Mouse (Mus musculus) lung, embryonic 16.5 days (tissue): ENCODE measurements around the gene Slc38a4. TPM values are rescaled to one million over a fixed set of nuclear protein-coding genes. Genes with fewer than 3 reads are reported as not detected.

Source experiments
- ATAC-seq: fragments of 200-750 bp; cut with Nextera tagmentation; 2 replicates; pipeline ENCODE4 v1.8.0; 2017; ENCODE audit warnings: low read depth, mild to moderate bottlenecking, moderate library complexity
- H3K27ac ChIP-seq: fragments of 300-500 bp; sonication (generic); 2 replicates; pipeline ENCODE4 v1.5.1; 2014; ENCODE audit warnings: mild to moderate bottlenecking, control low read depth, low read length
- H3K27me3 ChIP-seq: fragments of 300-500 bp; sonication (generic); 2 replicates; pipeline ENCODE4 v1.6.1; 2014; ENCODE audit warnings: low read depth, low read length, mixed read lengths; ENCODE audit not compliant: control insufficient read depth, insufficient read depth
- H3K36me3 ChIP-seq: fragments of 300-500 bp; sonication (generic); 2 replicates; pipeline ENCODE4 v1.6.1; 2014; ENCODE audit warnings: low read length; ENCODE audit not compliant: control insufficient read depth, insufficient read depth
- H3K4me1 ChIP-seq: fragments of 300-500 bp; sonication (generic); replicated peaks from 2 replicates; pipeline ENCODE4 v1.6.1; 2014; ENCODE audit warnings: low read length, mixed read lengths; ENCODE audit not compliant: control insufficient read depth, insufficient read depth
- H3K4me2 ChIP-seq: fragments of 300-500 bp; sonication (generic); 2 replicates; pipeline ENCODE4 v1.6.1; 2014; ENCODE audit warnings: low read depth, low read length, control low read depth
- H3K4me3 ChIP-seq: fragments of 300-500 bp; sonication (generic); 2 replicates; pipeline ENCODE4 v1.5.1; 2014; ENCODE audit warnings: mild to moderate bottlenecking, low read length, control low read depth
- H3K9ac ChIP-seq: fragments of 300-500 bp; sonication (generic); 2 replicates; pipeline ENCODE4 v1.6.1; 2014; ENCODE audit warnings: low read length, control low read depth
- H3K9me3 ChIP-seq: fragments of 300-500 bp; sonication (generic); 2 replicates; pipeline ENCODE4 v1.6.1; 2016; ENCODE audit warnings: low read length; ENCODE audit not compliant: control insufficient read depth
- WGBS: fragments of 180-500 bp; shearing (Covaris S2); extraction: QIAGEN DNeasy Blood & Tissue Kit; methylation state at CpG from one replicate; pipeline ENCODE4 v1.1.7; 2014; 5-methylcytosine and 5-hydroxymethylcytosine counted together
- polyA plus RNA-seq: library from polyadenylated mRNA; unstranded; fragments of >200 nt; fragmentation: Nextera tagmentation; extraction: Ambion mirVana; gene quantifications from 2 replicates; pipeline ENCODE4 v1.2.1, GENCODE M21; 2015

Gene Slc38a4
- polyA plus RNA-seq, 1 experiment from 2014 or later, result 64.8 TPM

GRCm38 (mm10) chr15:97077665-97078064 lies 21.9 kb upstream of the Slc38a4 start:
- no peak overlapping the region for H3K27ac ChIP-seq
- peak; percentile 71 for ATAC-seq
- WGBS, result 62% methylated on average over 6 of the region's 6 CpGs

GRCm38 (mm10) chr15:97076092-97076491 lies 20.3 kb upstream of the Slc38a4 start:
- no peak overlapping the region for H3K4me3 ChIP-seq
- no peaks in the 10 kb centered on the region for H3K36me3 ChIP-seq
- 57% methylated on average over 3 of the region's 3 CpGs for WGBS
- H3K4me1 ChIP-seq, result 0 out of 2 replicates have a peak, but pooled peaks cover 6% of the 10 kb centered on the region
- no peak overlapping the region for H3K4me2 ChIP-seq
- ATAC-seq, result peak; percentile 49
- H3K27me3 ChIP-seq, result no peaks in the 10 kb centered on the region
- H3K9ac ChIP-seq, result no peak overlapping the region
- no peaks in the 10 kb centered on the region for H3K9me3 ChIP-seq
- no peak overlapping the region for H3K27ac ChIP-seq

More at GRCm38 (mm10) chr15:97077665-97078064, 21.9 kb upstream of the Slc38a4 start:
- H3K9me3 ChIP-seq, result no peaks in the 10 kb centered on the region
- H3K9ac ChIP-seq, result no peak overlapping the region
- no peak overlapping the region for H3K4me3 ChIP-seq
- no peaks in the 10 kb centered on the region for H3K36me3 ChIP-seq
- no peaks in the 10 kb centered on the region for H3K27me3 ChIP-seq
- 0 out of 2 replicates have a peak, but pooled peaks cover 6% of the 10 kb centered on the region for H3K4me1 ChIP-seq
- no peak overlapping the region for H3K4me2 ChIP-seq

- H3K4me2 ChIP-seq, result no peak overlapping the region
- no peak overlapping the region for H3K27ac ChIP-seq
- no peaks in the 10 kb centered on the region for H3K9me3 ChIP-seq
- no peak for ATAC-seq
- H3K36me3 ChIP-seq, result no peaks in the 10 kb centered on the region
- H3K27me3 ChIP-seq, result no peaks in the 10 kb centered on the region
- 0 out of 2 replicates have a peak, but pooled peaks cover 6% of the 10 kb centered on the region for H3K4me1 ChIP-seq
- no peak overlapping the region for H3K9ac ChIP-seq
- WGBS, result 56% methylated on average over 4 of the region's 4 CpGs
- no peak overlapping the region for H3K4me3 ChIP-seq
These were observed 19.5 kb upstream of the Slc38a4 start for GRCm38 (mm10) chr15:97075240-97075639.

- Histone ChIP-seq H3K9ac (no peak overlapping the region), H3K4me3 (no peak overlapping the region)
These were observed 17.4 kb upstream of the Slc38a4 start for GRCm38 (mm10) chr15:97072859-97073826.

GRCm38 (mm10) chr15:97067340-97068136 lies 11.8 kb upstream of the Slc38a4 start:
- 29% methylated on average over 8 of the region's 8 CpGs for WGBS
- Histone ChIP-seq H3K4me1 (peaks cover 6% of the 10 kb centered on the region), H3K27me3 (no peaks in the 10 kb centered on the region), H3K36me3 (no peaks in the 10 kb centered on the region), H3K9ac (no peak overlapping the region), H3K4me2 (no peak overlapping the region), H3K9me3 (no peaks in the 10 kb centered on the region), H3K4me3 (no peak overlapping the region), H3K27ac (peak overlapping the region; percentile 49)
- ATAC-seq, result peak; percentile 65

More at GRCm38 (mm10) chr15:97072859-97073826, 17.4 kb upstream of the Slc38a4 start:
- no peaks in the 10 kb centered on the region for H3K9me3 ChIP-seq
- 0 out of 2 replicates have a peak, but pooled peaks cover 6% of the 10 kb centered on the region for H3K4me1 ChIP-seq
- H3K4me2 ChIP-seq, result no peak overlapping the region
- H3K27ac ChIP-seq, result no peak overlapping the region
- no peak for ATAC-seq
- WGBS, result 56% methylated on average over 13 of the region's 13 CpGs
- H3K27me3 ChIP-seq, result no peaks in the 10 kb centered on the region
- H3K36me3 ChIP-seq, result no peaks in the 10 kb centered on the region

- ATAC-seq, result no peak
- Histone ChIP-seq H3K4me2 (no peak overlapping the region), H3K27ac (no peak overlapping the region; the same call in 1 of the 2 replicates), H3K36me3 (no peaks in the 10 kb centered on the region), H3K4me1 (peaks cover 6% of the 10 kb centered on the region), H3K9ac (no peak overlapping the region), H3K27me3 (no peaks in the 10 kb centered on the region), H3K4me3 (no peak overlapping the region), H3K9me3 (no peaks in the 10 kb centered on the region)
- 18% methylated on average over 5 of the region's 5 CpGs for WGBS
These were observed 11.2 kb upstream of the Slc38a4 start for GRCm38 (mm10) chr15:97066937-97067336.

- WGBS, result 88% methylated on average over 5 of the region's 5 CpGs
- Histone ChIP-seq H3K36me3 (no peaks in the 10 kb centered on the region), H3K4me1 (peaks cover 8% of the 10 kb centered on the region), H3K27me3 (no peaks in the 10 kb centered on the region), H3K4me3 (no peak overlapping the region), H3K27ac (no peak overlapping the region), H3K4me2 (no peak overlapping the region), H3K9ac (no peak overlapping the region), H3K9me3 (no peaks in the 10 kb centered on the region)
- ATAC-seq, result no peak
These were observed 7.5 kb upstream of the Slc38a4 start for GRCm38 (mm10) chr15:97063211-97063610.

GRCm38 (mm10) chr15:97060973-97061372 lies 5.2 kb upstream of the Slc38a4 start:
- 0 out of 2 replicates have a peak, but pooled peaks cover 2% of the 10 kb centered on the region for H3K4me1 ChIP-seq
- WGBS, result 69% methylated on average over 8 of the region's 8 CpGs
- no peak overlapping the region for H3K4me2 ChIP-seq
- H3K9me3 ChIP-seq, result no peaks in the 10 kb centered on the region
- H3K9ac ChIP-seq, result no peak overlapping the region
- H3K36me3 ChIP-seq, result no peaks in the 10 kb centered on the region
- H3K27ac ChIP-seq, result no peak overlapping the region
- no peak for ATAC-seq
- no peak overlapping the region for H3K4me3 ChIP-seq
- no peaks in the 10 kb centered on the region for H3K27me3 ChIP-seq

GRCm38 (mm10) chr15:97060571-97060970 lies 4.8 kb upstream of the Slc38a4 start:
- Histone ChIP-seq H3K27ac (no peak overlapping the region), H3K27me3 (no peaks in the 10 kb centered on the region), H3K9me3 (no peaks in the 10 kb centered on the region), H3K36me3 (no peaks in the 10 kb centered on the region), H3K4me2 (no peak overlapping the region), H3K4me1 (0 out of 2 replicates have a peak, but pooled peaks cover 2% of the 10 kb centered on the region), H3K4me3 (no peak overlapping the region), H3K9ac (no peak overlapping the region)
- WGBS, result 89% methylated on average over 6 of the region's 6 CpGs
- no peak for ATAC-seq
